Mouse (Mus musculus) lung, postnatal 0 days (tissue): ENCODE results near the gene Sirt7. TPM values are rescaled to one million over a fixed set of nuclear protein-coding genes. Genes with fewer than 3 reads are reported as not detected.

Experiments
- ATAC-seq: fragments of 200-750 bp; cut with Nextera tagmentation; 2 replicates; pipeline ENCODE4 v1.8.0; 2017; ENCODE audit warnings: moderate library complexity
- DNase-seq: peaks from one replicate; pipeline ENCODE4 v3.0.0-alpha.2; 2016; ENCODE audit warnings: low spot score
- H3K27ac ChIP-seq: fragments of 300-500 bp; sonication (generic); 2 replicates; pipeline ENCODE4 v1.5.1; 2014; ENCODE audit warnings: antibody characterized with exemption, mild to moderate bottlenecking, low read length, mixed read lengths
- H3K27me3 ChIP-seq: fragments of 300-500 bp; sonication (generic); replicated peaks from 2 replicates; pipeline ENCODE4 v1.6.1; 2014; ENCODE audit warnings: low read length, mixed read lengths; ENCODE audit not compliant: insufficient read depth
- H3K36me3 ChIP-seq: fragments of 300-500 bp; sonication (generic); 2 replicates; pipeline ENCODE4 v1.6.1; 2014; ENCODE audit warnings: low read length, mixed read lengths; ENCODE audit not compliant: insufficient read depth
- H3K4me1 ChIP-seq: fragments of 300-500 bp; sonication (generic); 2 replicates; pipeline ENCODE4 v1.6.1; 2014; ENCODE audit warnings: antibody characterized with exemption, low read depth, low read length, mixed read lengths; ENCODE audit not compliant: insufficient read depth
- H3K4me2 ChIP-seq: fragments of 300-500 bp; sonication (generic); replicated peaks from 2 replicates; pipeline ENCODE4 v1.6.1; 2014; ENCODE audit warnings: low read depth, mild to moderate bottlenecking, low read length, moderate library complexity, mixed read lengths
- H3K4me3 ChIP-seq: fragments of 300-500 bp; sonication (generic); 2 replicates; pipeline ENCODE4 v1.5.1; 2014; ENCODE audit warnings: low read depth, low read length
- H3K9ac ChIP-seq: fragments of 300-500 bp; sonication (generic); replicated peaks from 2 replicates; pipeline ENCODE4 v1.6.1; 2014; ENCODE audit warnings: low read depth, mild to moderate bottlenecking
- H3K9me3 ChIP-seq: fragments of 300-500 bp; sonication (generic); 2 replicates; pipeline ENCODE4 v1.6.1; 2016; ENCODE audit warnings: low read length, mixed read lengths
- CTCF ChIP-seq: IDR thresholded peaks from 2 replicates; pipeline ENCODE4 v1.5.1; 2016; ENCODE audit warnings: antibody characterized with exemption, mild to moderate bottlenecking
- EP300 ChIP-seq: IDR thresholded peaks from 2 replicates; pipeline ENCODE4 v1.6.1; 2016; ENCODE audit warnings: antibody characterized with exemption, mild to moderate bottlenecking, control low read depth
- WGBS: fragments of 180-500 bp; shearing (Covaris S2); extraction: QIAGEN DNeasy Blood & Tissue Kit; methylation state at CpG from one replicate; pipeline ENCODE4 v1.1.7; 2014; 5-methylcytosine and 5-hydroxymethylcytosine counted together
- polyA plus RNA-seq: library from polyadenylated mRNA; unstranded; fragments of >200 nt; fragmentation: Nextera tagmentation; extraction: Ambion mirVana; gene quantifications from 2 replicates; pipeline ENCODE4 v1.2.1, GENCODE M21; 2015

Gene Sirt7
- polyA plus RNA-seq, 1 experiment from 2014 or later: 46.0 TPM

DNA sequence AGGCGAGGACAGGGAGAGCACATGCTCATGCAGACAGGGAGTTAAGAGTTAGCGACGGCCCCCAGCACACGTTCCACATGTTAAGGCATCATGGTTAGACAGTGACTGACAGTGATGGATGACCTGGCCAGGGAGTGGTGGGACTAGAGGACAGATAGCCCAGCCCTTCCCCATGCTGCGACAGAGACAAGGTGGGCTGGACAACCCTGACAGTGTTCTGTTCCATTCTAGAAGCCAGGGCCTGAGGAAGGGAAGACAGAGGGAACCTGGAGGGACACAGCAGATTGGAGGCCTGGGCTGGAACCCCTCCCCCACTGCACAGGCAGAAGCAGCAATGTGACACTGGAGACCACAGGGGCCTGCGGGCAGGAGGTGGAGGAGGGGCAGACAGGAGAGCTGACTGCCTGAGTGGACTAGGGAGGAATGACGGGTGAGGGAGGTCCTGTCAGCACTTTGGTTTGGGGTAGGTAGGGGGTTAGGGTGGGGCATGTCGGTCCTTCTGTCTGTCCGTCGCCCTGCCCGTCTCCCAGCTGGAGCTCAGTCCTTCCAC, 46.3 kb downstream of the Sirt7 start:
- no peaks in the 10 kb centered on the region for H3K27me3 ChIP-seq
- H3K4me1 ChIP-seq: peaks cover 15% of the 10 kb centered on the region
- no peak for TF ChIP-seq EP300
- TF ChIP-seq CTCF: no peak
- DNase-seq (no peak), ATAC-seq (no peak)
- H3K9ac ChIP-seq: no peak overlapping the region
- H3K36me3 ChIP-seq: peaks cover 17% of the 10 kb centered on the region; the same call in 1 of the 2 replicates
- H3K9me3 ChIP-seq: no peaks in the 10 kb centered on the region
- WGBS: 74% methylated on average over 11 of the region's 11 CpGs
- no peak overlapping the region for H3K4me2 ChIP-seq
- H3K27ac ChIP-seq: no peak overlapping the region
- no peak overlapping the region for H3K4me3 ChIP-seq

DNA sequence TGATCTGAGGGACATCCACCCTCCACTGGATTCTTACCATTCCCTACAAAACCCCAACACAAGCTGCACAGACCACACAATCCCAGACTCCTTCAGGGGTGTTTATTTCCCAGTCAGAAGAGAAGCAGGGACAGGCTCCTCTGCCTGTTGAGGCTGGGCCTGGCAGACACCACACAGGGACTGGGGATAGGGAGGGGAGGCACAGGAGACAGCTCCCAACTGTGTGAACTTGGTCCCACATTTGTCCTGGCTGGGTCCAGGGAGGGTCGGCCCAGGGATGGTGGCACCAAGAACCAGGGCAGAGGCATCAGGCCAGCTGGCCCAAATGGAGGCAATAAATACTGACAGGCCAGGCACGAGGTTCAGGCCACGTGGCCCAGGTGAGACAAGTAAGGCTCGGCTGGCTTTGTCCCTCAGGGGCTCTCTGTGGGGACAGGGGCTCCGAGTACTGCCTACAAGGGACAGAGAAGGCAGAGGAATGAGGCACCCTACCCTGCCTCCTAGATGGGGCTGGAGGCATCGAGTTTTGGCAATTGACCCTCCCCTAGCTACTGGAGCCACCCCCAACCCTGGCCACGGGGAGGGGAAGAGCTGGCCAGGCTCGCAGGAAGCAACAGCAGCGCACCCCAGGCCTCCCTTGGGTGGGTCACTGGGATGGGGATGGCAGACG, 46.9 kb downstream of the Sirt7 start:
- 82% methylated on average over 10 of the region's 10 CpGs for WGBS
- H3K4me1 ChIP-seq: peaks cover 15% of the 10 kb centered on the region

DNA sequence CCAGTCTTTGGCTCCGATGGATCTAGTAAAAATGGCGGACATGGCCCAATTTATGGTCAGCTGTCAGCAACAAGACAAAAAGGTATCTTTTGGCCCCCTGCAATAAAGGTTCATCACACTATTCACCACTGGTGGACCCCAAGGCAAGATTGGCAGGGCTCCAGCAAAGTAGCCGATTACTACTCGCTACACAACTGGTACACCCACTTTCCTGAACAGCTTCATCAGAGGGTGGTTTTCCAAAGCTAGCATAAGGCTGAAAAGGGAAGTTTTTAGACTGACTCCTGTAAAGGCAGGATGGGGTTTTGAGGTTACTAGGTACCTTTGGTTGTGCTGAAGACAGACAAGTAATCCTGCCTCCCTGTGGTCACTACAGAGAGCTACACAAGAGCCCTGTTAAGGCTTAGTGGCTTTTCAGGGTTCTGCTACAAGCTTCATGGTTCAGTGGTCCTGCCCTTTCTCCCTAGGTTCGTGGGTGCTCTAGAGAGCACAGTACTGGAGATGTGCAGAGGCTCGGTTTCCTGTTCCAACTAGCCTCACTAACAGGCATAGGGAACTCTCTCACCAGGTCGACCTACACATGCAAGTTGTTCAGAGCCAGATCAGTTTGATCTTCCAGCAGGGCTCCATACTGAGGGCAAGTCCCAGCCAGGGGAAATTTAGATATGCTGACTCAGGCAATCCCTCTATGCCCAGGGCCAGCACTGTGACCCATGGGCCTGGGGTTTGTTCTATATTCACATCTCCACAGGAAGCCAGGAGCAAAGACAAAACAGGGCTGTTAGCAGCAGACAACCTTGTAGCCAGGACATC, 47.6 kb downstream of the Sirt7 start:
- no peak for ATAC-seq
- no peak overlapping the region for H3K4me2 ChIP-seq
- no peak overlapping the region for H3K9ac ChIP-seq
- peak; percentile 68 for TF ChIP-seq CTCF
- no peak for TF ChIP-seq EP300
- H3K4me1 ChIP-seq: peaks cover 15% of the 10 kb centered on the region
- no peaks in the 10 kb centered on the region for H3K27me3 ChIP-seq
- H3K4me3 ChIP-seq: no peak overlapping the region
- no peak overlapping the region for H3K27ac ChIP-seq
- 80% methylated on average over 7 of the region's 7 CpGs for WGBS
- H3K9me3 ChIP-seq: no peaks in the 10 kb centered on the region
- peak; percentile 65 for DNase-seq
- H3K36me3 ChIP-seq: peaks cover 17% of the 10 kb centered on the region; the same call in 1 of the 2 replicates

More for the DNA sequence above, 46.9 kb downstream of the Sirt7 start:
- TF ChIP-seq CTCF (no peak), EP300 (no peak)
- H3K9ac ChIP-seq: no peak overlapping the region
- no peak overlapping the region for H3K4me3 ChIP-seq
- no peaks in the 10 kb centered on the region for H3K27me3 ChIP-seq
- peaks cover 17% of the 10 kb centered on the region; the same call in 1 of the 2 replicates for H3K36me3 ChIP-seq
- no peak for DNase-seq
- H3K4me2 ChIP-seq: no peak overlapping the region
- no peaks in the 10 kb centered on the region for H3K9me3 ChIP-seq
- ATAC-seq: no peak
- no peak overlapping the region for H3K27ac ChIP-seq

DNA sequence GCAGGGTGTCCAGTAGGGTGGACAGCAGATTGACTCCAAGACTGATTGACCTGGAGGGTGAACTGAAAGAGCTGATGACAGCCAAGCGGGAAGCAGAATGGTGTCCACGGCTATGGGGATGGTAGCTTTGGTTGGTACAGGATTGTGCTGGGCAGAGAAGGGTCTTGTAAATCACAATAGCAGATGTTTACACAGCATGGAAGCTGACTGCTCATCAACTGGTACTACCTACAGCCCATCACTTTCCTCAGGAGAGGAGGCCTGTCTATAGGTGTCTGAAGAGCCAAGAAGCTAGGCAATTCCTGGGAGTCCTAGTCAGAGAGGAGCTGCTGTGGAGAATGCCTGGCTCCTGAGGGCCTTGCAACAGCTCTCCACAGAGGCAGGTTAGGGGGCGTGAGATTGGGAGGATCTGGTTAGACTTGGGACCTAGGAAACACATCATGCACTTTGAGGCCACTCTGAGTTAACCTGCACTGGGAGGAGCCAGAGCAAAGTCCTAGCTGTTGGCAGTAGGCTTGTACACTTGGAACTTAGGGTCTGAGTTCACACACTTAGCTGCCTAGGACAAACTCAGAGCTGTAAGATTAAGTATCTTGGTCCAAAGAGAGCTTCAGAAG, 48.6 kb downstream of the Sirt7 start:
- no peak overlapping the region for H3K27ac ChIP-seq
- no peak for ATAC-seq
- H3K36me3 ChIP-seq: peaks cover 17% of the 10 kb centered on the region; the same call in 1 of the 2 replicates
- H3K4me3 ChIP-seq: no peak overlapping the region
- 78% methylated on average over 3 of the region's 3 CpGs for WGBS
- TF ChIP-seq EP300: no peak
- no peak for TF ChIP-seq CTCF
- no peaks in the 10 kb centered on the region for H3K9me3 ChIP-seq
- H3K4me1 ChIP-seq: peaks cover 12% of the 10 kb centered on the region
- H3K27me3 ChIP-seq: no peaks in the 10 kb centered on the region
- no peak overlapping the region for H3K4me2 ChIP-seq
- no peak overlapping the region for H3K9ac ChIP-seq
- DNase-seq: no peak

DNA sequence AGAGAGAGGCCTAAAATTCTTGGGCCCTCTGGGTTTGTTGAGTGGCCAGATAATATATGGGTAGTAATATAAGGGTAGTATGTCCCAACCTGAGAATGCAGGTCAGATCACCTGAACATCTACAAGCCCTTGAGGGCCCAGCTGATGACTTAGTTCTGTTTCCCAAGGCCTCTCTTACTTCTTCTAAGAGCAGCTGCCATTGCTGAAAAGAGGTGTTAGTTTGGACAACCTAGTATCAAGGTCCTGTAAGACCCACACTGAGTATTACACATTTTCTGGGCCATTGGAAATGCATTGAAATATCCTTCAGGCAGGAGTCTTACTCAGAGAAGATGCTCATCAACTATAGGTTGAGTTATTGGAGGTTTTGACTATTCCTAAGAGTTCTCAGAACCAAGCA, 49.1 kb downstream of the Sirt7 start:
- H3K4me1 ChIP-seq: peaks cover 14% of the 10 kb centered on the region
- ATAC-seq: no peak
- no peak overlapping the region for H3K27ac ChIP-seq

DNA sequence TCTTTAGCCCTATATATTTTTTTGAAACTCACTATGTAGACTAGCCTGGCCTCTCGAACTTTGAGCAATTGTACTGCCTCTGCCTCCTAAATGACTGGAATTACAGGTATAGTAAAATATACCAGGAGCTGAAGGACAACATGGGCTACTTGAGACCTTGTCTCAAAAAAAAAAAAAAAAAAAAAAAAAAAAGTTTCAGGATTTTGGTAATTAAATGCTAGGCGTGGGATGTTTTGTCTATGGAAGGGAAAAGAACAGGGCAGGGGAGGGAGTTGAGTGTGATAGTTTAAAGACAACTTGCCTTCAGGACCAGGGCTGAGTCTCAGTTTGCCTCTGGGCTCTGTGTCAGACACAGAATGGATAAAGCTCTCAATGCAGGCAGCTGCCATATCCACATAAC, 50.0 kb downstream of the Sirt7 start:
- TF ChIP-seq EP300 (no peak), CTCF (no peak)
- Histone ChIP-seq H3K4me1 (peaks cover 11% of the 10 kb centered on the region), H3K9me3 (no peaks in the 10 kb centered on the region), H3K4me2 (no peak overlapping the region), H3K36me3 (peaks cover 23% of the 10 kb centered on the region), H3K4me3 (no peak overlapping the region), H3K27ac (no peak overlapping the region), H3K9ac (no peak overlapping the region), H3K27me3 (no peaks in the 10 kb centered on the region)
- no peak for ATAC-seq
- WGBS: 74% methylated on average over 2 of the region's 2 CpGs
- no peak for DNase-seq

More for the DNA sequence above, 49.1 kb downstream of the Sirt7 start:
- no peak overlapping the region for H3K4me3 ChIP-seq
- no peak for DNase-seq
- no peak for TF ChIP-seq EP300
- TF ChIP-seq CTCF: no peak
- H3K9me3 ChIP-seq: no peaks in the 10 kb centered on the region
- H3K9ac ChIP-seq: no peak overlapping the region
- no peaks in the 10 kb centered on the region for H3K27me3 ChIP-seq
- peaks cover 17% of the 10 kb centered on the region; the same call in 1 of the 2 replicates for H3K36me3 ChIP-seq
- H3K4me2 ChIP-seq: no peak overlapping the region
